Mouse (Mus musculus) MEL-GATA-1-ER (cell line): ENCODE results near the gene Hdhd5.

Source experiments
- DNase-seq: peaks from one replicate; pipeline ENCODE4 v3.0.0-alpha.2; 2012; ENCODE audit warnings: low read depth; ENCODE audit errors: extremely low read depth

Hdhd5 gene

DNA sequence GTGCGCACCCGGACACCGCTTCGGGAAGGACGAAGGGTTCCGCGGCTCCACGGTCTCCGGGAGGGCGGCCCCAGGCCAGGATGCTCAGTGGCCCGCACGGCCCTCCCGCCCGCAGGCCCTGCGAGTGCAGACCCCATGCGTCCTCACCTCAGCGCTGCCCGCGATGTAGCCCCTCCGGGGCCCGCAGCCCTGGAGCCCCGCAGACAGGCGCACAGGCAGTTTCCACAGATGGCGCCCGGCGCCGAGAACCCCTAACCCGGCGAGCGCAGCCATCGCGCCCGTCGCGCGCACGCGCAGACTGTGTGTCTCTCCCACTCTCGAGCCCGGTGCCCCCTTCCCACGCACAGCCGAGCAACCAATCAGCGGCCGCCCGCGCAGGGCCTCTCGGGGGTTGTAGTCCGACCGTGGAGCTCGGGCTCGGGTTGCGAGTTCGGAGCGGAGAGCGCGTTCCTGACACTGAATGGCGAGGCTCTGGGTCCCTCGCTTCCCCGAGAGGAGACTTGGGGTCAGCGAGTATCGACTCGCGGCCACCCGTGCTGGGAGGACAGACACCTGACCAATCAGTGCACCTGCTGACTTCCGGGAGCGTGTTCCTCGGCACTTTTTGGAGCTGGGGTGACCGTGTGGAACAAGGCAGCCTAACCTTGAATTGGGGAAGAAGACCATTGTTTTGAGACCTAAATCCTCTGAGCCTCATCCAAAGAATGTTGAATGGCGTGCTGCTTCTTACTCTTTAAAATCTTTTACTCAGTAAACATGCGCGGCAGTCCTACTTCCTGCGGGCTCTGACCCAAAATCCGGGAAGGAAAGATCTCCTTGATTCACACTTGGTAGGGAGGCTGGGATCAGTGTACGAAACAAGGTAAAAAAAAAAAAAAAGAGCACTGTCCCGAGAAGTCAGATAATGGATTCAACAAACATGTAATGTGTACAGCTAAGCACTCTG, at the start of gene Hdhd5:
TSS of gene Hdhd5 (minus strand) at position 300 of the 946 bp plus-strand sequence.
- DNase-seq, result peak; percentile 70

GRCm38 (mm10) chr6:120580713-120581015, 49.5 kb upstream of the Hdhd5 start:
- DNase-seq, result no peak

- DNase-seq, result peak; percentile 59
Observed at GRCm38 (mm10) chr6:120579831-120580712, 49.0 kb upstream of the Hdhd5 start.

GRCm38 (mm10) chr6:120579110-120579830, 48.2 kb upstream of the Hdhd5 start:
- DNase-seq, result no peak

- no peak for DNase-seq
Observed at GRCm38 (mm10) chr6:120578471-120578870, 47.4 kb upstream of the Hdhd5 start.

DNA sequence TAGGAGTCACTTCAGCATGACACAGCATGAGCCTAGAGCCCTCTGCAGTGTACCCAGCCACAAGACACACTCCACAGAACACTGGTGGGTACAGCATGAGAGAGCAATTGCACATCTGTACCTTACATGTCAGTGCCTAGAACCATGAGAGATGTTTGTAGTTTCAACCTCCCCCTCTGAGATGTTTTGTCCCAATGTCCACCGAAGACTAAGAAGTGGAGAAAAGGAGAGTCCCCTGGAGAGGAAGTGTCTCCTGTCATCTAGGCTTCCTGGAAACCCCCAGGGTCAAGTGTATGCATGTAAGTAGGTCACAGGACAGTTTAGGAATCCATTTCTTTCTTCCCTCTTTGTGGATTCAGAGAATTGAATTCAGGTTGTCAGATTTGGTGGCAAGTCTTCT, 41.3 kb upstream of the Hdhd5 start:
- no peak for DNase-seq

GRCm38 (mm10) chr6:120568257-120568656, 37.1 kb upstream of the Hdhd5 start:
- DNase-seq, result no peak

DNA sequence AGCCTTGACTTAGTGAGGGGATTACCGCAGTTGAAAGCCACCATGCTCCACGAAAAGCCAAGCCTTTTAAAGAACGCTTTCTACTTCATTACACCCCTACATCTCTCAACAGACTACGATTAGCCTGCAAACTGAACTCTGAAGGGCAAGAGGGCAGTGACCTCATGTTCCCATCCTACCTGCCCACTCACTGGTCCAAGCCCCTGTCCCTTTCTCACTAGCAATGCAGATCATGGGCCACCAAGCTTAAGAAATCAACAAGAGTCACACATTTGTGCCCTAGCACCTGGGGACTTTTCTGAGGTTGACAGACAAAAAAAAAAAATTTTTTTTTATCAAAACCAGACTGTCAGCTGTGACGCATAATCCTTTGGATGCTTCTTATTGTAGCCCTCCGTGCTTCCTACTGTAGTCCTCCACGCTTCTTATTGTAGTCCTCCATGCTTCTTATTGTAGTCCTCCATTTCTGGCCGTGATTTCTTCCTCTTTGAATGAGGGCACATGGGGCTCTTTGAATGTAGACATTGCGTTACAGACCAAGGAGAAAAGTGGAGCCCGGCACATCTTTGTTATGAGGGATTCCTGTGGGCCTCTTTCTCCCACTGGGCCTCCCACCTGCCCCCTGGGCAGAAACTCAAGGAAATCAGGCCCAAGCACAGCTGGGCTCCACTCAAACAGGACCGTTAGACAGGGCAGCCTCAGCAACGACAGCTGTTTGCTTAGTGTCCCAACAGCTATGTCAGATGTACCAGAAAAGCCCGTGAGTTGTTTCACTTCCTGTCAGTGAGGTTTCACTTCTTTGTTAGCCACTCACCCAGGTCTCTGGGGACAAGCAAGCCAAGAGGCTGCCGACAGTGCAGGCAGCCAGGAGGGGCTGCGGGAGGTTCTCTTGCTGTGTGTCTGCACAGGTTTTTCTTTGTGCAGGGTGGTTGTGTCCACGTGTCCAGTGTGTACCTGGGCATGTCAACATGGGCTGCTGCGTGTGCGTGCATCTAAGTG, 36.1 kb upstream of the Hdhd5 start:
- no peak for DNase-seq

DNA sequence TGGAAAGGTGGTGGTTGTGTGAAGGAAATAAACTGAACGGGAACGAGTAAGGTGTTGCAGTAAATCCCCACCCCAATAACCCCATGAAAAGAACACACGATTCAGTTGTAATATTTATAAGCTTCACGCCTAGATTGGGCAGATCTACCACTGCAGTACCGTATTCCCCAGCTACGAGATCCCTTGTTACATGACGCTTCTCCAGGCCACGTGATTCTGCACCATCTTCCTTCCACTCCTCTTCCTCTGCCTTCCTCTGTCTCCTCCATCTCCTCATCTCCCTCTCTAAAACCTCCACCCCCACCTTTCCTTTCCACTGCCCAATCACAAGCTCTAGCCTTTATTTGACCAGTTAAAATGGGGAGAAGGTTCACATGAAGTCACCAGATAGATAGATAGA, 25.5 kb upstream of the Hdhd5 start:
- DNase-seq, result no peak

- DNase-seq, result peak; percentile 67
Observed at GRCm38 (mm10) chr6:120555983-120556567, 25.0 kb upstream of the Hdhd5 start.

DNA sequence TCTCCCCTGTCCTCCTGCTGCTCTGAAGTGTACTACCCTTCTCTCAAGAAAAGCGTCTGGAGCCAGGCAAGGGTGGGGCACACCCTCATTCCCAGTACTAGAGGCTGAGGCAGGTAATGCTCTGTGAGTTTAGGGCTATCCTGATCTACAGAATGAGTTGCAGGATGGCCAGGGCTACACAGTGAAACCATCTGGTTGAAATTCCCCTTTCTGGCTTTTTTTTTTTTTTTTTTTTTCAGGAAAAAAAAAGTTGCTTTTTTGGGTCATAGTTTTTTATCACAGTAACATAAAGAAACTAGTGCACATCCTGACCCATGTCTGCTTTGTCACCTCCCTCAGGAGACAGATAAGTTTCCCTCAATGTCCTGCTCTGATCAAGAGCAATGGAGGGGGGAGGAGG, 24.0 kb upstream of the Hdhd5 start:
- no peak for DNase-seq

DNA sequence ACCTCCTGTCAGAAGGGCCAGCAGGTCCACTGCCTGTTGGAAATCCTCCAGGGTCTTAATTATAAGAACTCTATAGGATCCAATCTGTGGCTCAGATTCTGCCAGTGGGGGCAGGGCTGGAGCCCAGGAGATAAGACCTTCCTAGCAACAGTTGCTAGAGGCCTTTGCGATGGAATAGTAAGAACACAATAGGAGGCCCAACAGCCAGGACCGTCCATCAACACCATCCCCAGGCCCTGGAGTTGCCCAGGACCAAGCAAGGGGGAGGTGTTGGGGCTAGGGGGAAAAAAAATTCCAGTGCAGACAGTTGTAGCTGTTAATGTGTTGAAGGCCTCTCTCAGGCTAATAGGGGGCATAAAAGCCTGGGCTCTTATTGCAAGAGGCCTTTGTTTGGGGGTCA, 19.1 kb upstream of the Hdhd5 start:
- DNase-seq, result no peak

GRCm38 (mm10) chr6:120548581-120548980, 17.5 kb upstream of the Hdhd5 start:
- DNase-seq, result no peak

- DNase-seq, result peak; percentile 80
Observed at GRCm38 (mm10) chr6:120546973-120547372, 15.9 kb upstream of the Hdhd5 start.

DNA sequence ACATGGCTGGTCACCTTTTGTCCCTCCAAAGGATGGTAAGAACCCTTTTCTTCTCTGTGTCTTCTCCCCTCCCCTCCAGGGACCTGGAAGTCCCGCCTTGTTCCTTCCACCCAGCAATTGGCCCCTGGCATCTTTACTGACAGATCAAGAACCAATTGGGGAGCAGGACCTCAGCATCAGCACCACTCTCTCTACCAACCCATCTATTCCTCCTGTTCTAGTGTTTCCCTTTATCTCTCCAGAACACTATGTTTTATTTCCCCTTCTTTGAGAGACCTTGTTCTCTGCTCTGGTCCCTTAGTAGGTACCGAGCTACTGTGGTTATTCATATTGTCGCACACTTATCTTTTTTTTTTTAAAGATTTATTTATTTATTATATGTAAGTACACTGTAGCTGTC, 15.2 kb upstream of the Hdhd5 start:
- DNase-seq, result peak; percentile 83

DNA sequence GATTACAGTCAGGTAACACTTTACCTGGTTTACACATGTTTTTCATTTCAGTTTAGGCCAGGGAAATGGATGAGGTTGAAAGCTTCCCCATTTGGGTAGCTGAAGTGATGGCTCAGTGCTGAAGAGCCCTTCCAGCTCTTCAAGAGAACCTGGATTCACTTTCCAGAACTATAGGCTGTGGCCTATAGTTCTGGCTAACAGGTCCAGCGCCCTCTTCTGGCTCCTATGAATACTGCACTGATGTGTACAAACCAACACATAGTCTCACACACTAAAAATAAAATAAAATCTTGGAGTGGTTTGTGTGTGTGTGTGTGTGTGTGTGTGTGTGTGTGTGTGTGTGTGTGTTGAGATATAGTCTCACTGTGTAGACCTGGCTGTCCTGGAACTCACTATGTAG, 10.9 kb upstream of the Hdhd5 start:
- no peak for DNase-seq

GRCm38 (mm10) chr6:120541386-120541785, 10.3 kb upstream of the Hdhd5 start:
- no peak for DNase-seq

- DNase-seq, result no peak
Observed at GRCm38 (mm10) chr6:120539781-120540231, 8.7 kb upstream of the Hdhd5 start.

DNA sequence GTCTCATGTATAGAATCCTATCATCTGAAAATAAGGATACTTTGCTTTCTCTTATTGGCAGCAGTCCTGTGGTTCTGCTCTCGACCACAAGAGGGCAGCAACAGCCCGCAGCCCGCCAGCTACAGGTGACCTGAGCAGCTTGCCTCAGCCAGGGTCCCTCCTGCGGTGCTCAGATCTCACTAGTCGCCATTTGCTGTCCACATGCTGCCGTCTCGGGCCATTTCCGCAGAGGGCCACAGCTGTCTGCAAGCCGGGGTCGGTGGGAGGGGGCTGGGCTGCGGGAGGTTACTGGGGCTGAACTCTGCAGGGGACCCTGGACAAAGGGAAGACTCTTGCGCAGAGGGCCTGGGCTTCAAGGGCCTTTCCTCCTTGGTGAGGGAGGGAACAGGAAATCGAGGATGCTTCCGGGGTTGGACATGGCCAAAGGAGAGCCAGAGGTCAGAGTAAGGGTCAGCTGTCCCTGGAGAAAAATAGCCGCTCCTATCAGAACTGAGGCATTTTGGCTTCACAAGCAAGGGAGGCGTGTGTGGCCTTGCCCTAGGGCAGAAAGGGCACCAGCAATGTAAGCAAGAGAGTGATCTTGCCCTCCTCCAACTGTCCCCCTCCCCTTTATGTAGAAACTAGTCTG, 8.1 kb upstream of the Hdhd5 start:
- peak; percentile 49 for DNase-seq
